Comparison of ENCODE assay signal across 9 mouse cellular contexts in genomic region chr4:152424341-152424740, GRCm38 (mm10). TPM values are rescaled to one million over a fixed set of nuclear protein-coding genes. Genes with fewer than 3 reads are reported as not detected.
DNase-seq lines count a peak whose midpoint lies in the region; ATAC-seq lines count a peak whose summit lies in the region.
"Had no signal": no experiment of that assay in that cellular context is flagged by ENCODE, and none has a peak within 500 bp of the region (broad histone marks: within the 10 kb centered on the region; RNA-seq: fewer than 3 reads in every experiment).

No protein-coding gene starts in this region.

- H3K4me3 ChIP-seq in hindbrain, embryonic 14.5 days (replicated peaks; ENCODE audit: low read length), result no peak overlapping the region
- H3K4me3 ChIP-seq in hindbrain, embryonic 16.5 days (ENCODE audit: low read length), result no peak overlapping the region
- H3K4me3 ChIP-seq: embryonic facial prominence, embryonic 15.5 days had no signal

- 50% methylated on average over 4 of the region's 4 CpGs for WGBS in hindbrain, embryonic 14.5 days
- 38% methylated on average over 4 of the region's 4 CpGs for WGBS in hindbrain, embryonic 16.5 days

- ATAC-seq in hindbrain, embryonic 14.5 days (ENCODE audit: low FRiP score), result no peak
- no peak for ATAC-seq in hindbrain, embryonic 16.5 days
- no peak for ATAC-seq in activated CD4-positive, CD25-positive, alpha-beta regulatory T cell, adult 4 months

- no peaks in the 10 kb centered on the region for H3K9me3 ChIP-seq in hindbrain, embryonic 14.5 days (ENCODE audit: control insufficient read depth, low read length)
- H3K9me3 ChIP-seq in hindbrain, embryonic 16.5 days (ENCODE audit: control insufficient read depth, low read length), result peaks cover 3% of the 10 kb centered on the region; the same call in 1 of the 2 replicates
- H3K9me3 ChIP-seq: embryonic facial prominence, embryonic 15.5 days had no signal

- 0 out of 2 replicates have a peak, but pooled peaks cover 4% of the 10 kb centered on the region for H3K4me1 ChIP-seq in hindbrain, embryonic 14.5 days (replicated peaks; ENCODE audit: control insufficient read depth, insufficient read depth, low read length)
- H3K4me1 ChIP-seq in hindbrain, embryonic 16.5 days (ENCODE audit: control insufficient read depth, insufficient read depth, low read depth, low read length), result no peaks in the 10 kb centered on the region
- H3K4me1 ChIP-seq: embryonic facial prominence, embryonic 15.5 days had no signal

- H3K27ac ChIP-seq in hindbrain, embryonic 14.5 days, result no peak overlapping the region
- no peak overlapping the region for H3K27ac ChIP-seq in hindbrain, embryonic 16.5 days (ENCODE audit: low read depth, low read length)
- H3K27ac ChIP-seq: embryonic facial prominence, embryonic 15.5 days had no signal

- no peak overlapping the region for H3K9ac ChIP-seq in hindbrain, embryonic 14.5 days
- no peak overlapping the region for H3K9ac ChIP-seq in hindbrain, embryonic 16.5 days (ENCODE audit: low read depth, low read length)
- H3K9ac ChIP-seq: embryonic facial prominence, embryonic 15.5 days had no signal

- H3K4me2 ChIP-seq in hindbrain, embryonic 14.5 days (replicated peaks), result no peak overlapping the region
- no peak overlapping the region for H3K4me2 ChIP-seq in hindbrain, embryonic 16.5 days (ENCODE audit: low read length)
- H3K4me2 ChIP-seq: embryonic facial prominence, embryonic 15.5 days had no signal

- H3K36me3 ChIP-seq in hindbrain, embryonic 14.5 days (replicated peaks; ENCODE audit: control insufficient read depth, insufficient read depth), result no peaks in the 10 kb centered on the region
- no peaks in the 10 kb centered on the region for H3K36me3 ChIP-seq in hindbrain, embryonic 16.5 days (ENCODE audit: control insufficient read depth, insufficient read depth, low read length)
- H3K36me3 ChIP-seq: embryonic facial prominence, embryonic 15.5 days had no signal

- no peaks in the 10 kb centered on the region for H3K27me3 ChIP-seq in hindbrain, embryonic 14.5 days (ENCODE audit: control insufficient read depth, insufficient read depth, low read length)
- H3K27me3 ChIP-seq in hindbrain, embryonic 16.5 days (replicated peaks; ENCODE audit: control insufficient read depth, insufficient read depth, low read length), result no peaks in the 10 kb centered on the region
- H3K27me3 ChIP-seq: embryonic facial prominence, embryonic 15.5 days had no signal

- peak; percentile 52 for DNase-seq in hindbrain, embryonic 14.5 days (ENCODE audit: low spot score)
- DNase-seq in urinary bladder, postnatal 14 days (ENCODE audit: low spot score), result peak; percentile 38
- DNase-seq in urinary bladder, postnatal 36 days (ENCODE audit: low spot score in 2 of 2), result no peak
- peak; percentile 64 for DNase-seq in hindlimb bud, embryonic 11.5 days (ENCODE audit: extremely low spot score, low read depth, low spot score)
- peak; percentile 9 for DNase-seq in yolk sac, embryonic 10.5 days (ENCODE audit: low spot score)
- no peak for DNase-seq in cerebellum, postnatal 25 days

RNA-seq across cellular contexts. Expression of gene Nphp4, which starts 52.2 kb away (rescaled TPM):
- polyA plus RNA-seq in hindbrain, embryonic 14.5 days (2014; fragmentation: Nextera tagmentation; extraction: Ambion mirVana), result 6.2 and 6.6 TPM in 2 replicates
- polyA plus RNA-seq in hindbrain, embryonic 16.5 days (2015; fragmentation: Nextera tagmentation; extraction: Ambion mirVana), result 5.5 and 6.2 TPM in 2 replicates
- polyA plus RNA-seq in activated CD4-positive, CD25-positive, alpha-beta regulatory T cell, adult 4 months (2017; shearing (Covaris generic)), result under 1 TPM; 0.17 to 0.20 TPM

RNA-seq across cellular contexts. Expression of gene Kcnab2, which starts 53.3 kb away (rescaled TPM):
- polyA plus RNA-seq in hindbrain, embryonic 14.5 days (2014; fragmentation: Nextera tagmentation; extraction: Ambion mirVana), result 19.6 and 23.7 TPM in 2 replicates
- polyA plus RNA-seq in hindbrain, embryonic 16.5 days (2015; fragmentation: Nextera tagmentation; extraction: Ambion mirVana), result 33.2 and 33.5 TPM in 2 replicates
- polyA plus RNA-seq in activated CD4-positive, CD25-positive, alpha-beta regulatory T cell, adult 4 months (2017; shearing (Covaris generic)), result 100 to 1,000 TPM in 1 of 2 experiments, 10 to 100 TPM in 1; 91.1 to 112 TPM

Comparison
In these comparisons a context has a peak if more than half of its experiments do, and no peak if none do; other contexts are left out.
1. DNase-seq: peak in hindbrain, embryonic 14.5 days (single experiment), urinary bladder, postnatal 14 days (single experiment), hindlimb bud, embryonic 11.5 days (single experiment) and yolk sac, embryonic 10.5 days (single experiment); none in urinary bladder, postnatal 36 days (0 of 2) and cerebellum, postnatal 25 days (0 of 2).